Mouse (Mus musculus) right cerebral cortex, postnatal 4 days (tissue): ENCODE measurements around the gene Pign.

Experiments
- DNase-seq: peaks from one replicate; pipeline ENCODE4 v3.0.0-alpha.2; 2022

Pign gene

DNA sequence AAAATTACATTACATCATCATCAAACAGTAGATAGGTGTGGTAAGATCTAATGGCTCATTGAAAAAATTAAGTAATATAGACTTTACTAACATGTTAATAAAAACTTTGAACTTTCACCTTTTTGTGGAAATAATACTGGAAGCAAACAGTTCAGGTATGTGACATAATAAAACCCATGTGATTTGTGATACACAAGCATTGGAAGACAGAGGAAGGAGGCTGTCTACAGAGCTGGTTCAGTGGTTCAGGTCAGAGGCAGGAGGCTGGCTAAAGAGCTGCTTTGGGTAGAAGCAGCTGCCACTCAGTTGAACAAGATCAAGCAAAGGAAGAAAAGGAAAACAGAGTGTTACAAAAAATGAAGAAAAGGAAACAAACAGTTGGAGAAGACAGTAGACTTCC, 107.4 kb downstream of the Pign start:
- DNase-seq = no peak

DNA sequence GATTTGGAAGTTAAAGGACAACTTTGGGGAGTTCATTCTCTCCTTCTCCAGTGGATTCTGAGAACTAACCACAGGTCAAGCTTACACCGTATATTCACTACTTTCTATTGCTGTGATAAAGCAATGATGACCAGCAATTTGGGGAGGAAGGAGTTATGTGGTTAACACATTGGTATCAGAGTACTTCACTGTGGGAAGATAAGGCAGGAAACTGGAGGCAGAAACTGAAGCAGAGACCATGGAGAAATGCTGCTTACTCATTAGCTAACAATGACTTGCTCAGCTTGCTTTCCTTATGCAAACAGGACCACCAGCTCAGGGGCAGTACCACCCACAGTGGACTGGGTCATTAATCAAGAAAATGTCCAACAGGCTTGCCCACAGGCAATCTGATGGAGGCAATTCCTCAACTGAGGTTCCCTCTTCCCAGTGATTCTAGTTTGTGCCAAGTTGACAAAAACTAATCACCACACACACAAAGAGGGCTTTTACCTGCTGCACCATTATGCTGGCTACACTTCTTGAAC, 108.2 kb downstream of the Pign start:
- DNase-seq = no peak

DNA sequence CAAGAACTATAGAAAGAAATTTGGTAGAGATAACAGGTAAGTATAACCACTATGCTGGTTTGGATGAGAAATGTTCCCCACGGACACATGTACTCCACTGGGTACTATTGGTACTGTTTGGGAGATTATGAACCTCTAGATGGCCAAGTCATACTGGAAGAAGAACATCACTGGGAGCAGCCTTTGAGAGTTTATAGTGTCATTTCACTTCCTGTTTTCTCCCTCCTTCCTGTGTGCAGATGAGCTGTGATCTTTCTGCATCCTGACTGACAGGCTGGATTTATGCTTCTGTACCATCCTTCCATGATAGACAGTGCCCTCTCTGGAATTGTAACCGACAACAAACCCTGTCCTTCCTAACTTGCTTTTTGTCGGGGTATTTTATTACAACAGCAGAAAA, 110.3 kb downstream of the Pign start:
- no peak for DNase-seq

DNA sequence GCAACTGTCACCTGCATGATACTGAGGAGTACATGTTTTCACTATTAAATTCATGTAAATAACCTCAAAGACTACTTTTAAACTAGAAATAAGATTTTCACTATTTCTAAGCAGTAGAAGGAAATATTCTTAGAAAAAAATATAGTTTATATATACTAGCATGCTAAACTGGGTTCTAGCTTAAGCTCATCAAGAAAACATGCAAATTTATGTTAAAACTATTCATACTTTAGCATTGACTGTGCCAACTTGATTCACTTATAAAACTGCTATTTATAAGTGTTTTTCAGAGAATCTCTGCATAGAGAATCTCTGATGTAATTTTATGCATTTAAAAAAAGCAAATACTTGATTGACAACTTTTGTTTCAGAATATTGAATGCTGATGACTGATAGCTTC, 113.3 kb downstream of the Pign start:
- no peak for DNase-seq

DNA sequence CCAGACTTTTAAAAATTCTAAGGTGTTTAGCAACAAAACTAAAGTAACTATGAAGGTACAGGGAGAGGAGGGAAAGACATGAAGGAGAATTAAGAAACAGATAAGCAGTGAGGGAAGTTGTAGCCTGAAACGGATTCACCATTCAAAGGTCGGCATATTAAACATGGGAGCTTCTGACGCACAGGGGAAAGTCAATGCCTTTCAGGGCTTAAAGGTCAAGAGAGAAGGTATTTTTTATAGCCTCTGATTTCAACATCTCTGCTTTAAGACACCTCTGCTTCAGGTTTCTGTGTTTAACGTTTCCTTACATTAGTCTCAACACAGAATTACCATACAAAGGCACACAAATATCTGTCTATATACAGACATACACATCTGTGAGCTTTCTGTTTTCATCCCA, 113.8 kb downstream of the Pign start:
- DNase-seq = no peak

DNA sequence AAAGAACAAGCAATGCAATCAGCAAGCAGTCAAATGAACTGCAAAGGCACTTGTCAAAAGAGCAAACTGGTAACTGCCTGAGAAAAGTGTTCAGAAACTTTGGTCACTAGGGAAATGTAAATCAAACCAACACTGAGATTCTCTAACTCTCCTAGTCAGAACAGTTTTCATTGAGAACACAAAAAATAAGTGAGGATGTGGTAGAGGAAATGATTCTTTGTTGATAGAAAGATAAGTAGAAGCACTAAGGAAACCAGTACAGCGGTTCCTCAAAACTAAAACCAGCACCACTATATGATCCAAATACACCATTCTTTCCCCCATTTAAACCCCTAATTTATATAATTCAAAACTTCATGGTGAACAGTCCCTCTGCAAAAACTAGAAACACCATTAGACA, 120.4 kb downstream of the Pign start:
- DNase-seq = no peak

DNA sequence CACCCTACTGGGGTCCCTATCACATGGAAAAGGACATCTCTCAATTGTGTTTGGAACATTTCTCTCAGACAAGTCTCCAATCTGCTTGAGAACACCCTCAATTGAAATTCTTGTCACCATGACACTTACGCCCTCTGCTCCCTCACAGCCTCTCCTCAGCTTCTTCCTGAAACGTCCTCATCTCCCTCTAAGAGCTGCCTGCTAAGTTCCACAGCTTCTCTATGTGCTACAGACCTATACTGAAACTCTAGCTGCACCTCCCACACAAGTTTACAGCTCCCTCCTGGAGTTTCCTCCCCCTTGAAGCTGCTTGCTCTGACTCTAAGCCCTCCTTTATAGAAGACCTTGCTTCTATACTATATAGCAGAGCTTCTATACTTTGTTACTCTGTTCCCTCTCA, 139.7 kb downstream of the Pign start:
- DNase-seq = no peak

DNA sequence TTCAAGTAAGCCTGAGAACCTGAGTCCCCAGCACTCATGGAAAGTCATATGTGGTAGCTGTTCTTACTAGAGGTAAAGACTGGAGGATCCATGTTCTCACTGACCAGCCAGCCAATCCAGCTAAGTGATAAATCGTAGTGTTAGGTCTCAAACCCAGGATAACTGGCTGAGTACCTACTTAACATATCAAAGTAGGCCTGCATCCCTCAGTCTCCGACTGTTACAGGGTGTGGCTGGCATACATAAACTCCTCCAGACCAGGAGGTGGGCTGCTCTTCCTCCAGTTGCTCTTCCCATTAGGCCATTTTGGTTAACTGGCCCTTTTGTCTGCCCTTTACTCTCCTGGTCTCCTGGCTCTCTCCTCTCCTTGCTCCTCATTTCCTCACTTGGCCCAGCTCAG, 141.2 kb downstream of the Pign start:
- no peak for DNase-seq

DNA sequence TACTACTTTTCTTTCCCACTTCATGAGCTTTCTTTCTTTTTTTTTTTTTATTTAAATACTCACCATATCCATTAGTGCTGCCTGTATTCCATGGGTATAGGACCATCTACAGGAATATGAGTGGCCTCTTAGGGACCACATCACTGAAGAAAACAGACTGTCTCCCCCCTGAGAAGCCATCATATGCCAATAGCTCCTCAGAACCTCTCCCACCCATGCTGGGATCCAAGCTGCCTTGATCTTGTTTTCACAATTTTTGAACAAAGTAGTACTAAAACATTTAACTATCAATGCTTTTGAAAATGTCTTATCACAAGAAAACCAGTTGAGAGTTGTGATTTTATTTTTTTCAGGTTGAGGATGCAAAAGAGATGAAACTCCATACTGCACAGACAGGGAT, 145.4 kb downstream of the Pign start:
- no peak for DNase-seq

DNA sequence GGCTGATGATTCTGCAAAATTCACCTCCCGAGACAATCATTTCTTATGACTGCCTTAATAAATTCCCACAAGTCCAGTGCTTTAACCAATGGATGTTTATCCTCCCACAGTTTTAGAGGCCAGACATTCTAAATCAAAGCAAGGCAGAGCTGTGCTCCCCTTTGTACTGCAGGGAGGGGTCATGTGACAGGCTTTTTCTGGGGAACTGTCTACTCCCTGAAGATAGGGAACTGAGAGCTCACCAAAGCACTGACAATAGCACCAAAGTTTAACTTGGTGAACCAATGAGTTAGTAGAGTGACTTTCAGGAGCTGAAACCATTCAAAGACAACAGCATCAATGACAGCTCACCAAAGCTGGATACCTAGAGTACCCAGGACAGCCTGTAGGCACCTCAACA, 156.4 kb downstream of the Pign start:
- DNase-seq = no peak

DNA sequence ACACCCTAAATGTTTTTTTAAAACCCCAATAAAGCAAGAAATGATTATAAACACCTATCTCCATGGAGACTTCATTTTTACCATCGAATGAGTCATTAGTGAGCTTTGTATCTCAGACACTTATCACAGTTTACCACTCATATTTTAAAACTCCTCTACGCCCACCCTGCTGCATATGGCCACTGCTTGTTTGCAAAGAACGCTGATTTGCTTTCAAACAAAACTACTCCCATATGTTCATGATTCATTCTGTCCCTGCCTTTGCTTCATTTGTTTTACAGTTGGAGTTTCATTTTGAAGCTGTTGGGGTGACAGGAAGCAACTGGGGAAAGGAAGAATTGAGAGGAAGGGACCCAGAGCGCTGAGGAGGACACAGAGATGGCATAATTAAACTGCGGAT, 170.9 kb downstream of the Pign start:
- DNase-seq = no peak

DNA sequence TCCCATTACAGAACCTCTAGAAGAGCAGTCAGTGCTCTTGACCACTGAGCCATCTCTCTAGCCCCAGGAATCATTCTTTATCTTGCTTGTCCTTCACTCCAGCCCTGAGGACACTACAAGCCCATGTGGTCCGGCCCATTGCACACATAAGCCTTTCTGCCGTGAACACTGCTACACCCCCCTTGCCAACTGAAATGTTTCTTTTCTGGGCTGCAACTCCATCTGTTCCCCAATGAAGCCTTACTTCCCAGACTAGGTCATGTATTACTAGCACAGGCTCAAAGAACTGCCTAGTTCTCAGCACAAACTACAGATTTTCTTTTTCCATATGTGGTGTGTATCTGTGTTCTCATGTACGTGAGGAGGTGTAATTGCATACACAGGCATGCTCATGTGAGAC, 174.0 kb downstream of the Pign start:
- DNase-seq = no peak

DNA sequence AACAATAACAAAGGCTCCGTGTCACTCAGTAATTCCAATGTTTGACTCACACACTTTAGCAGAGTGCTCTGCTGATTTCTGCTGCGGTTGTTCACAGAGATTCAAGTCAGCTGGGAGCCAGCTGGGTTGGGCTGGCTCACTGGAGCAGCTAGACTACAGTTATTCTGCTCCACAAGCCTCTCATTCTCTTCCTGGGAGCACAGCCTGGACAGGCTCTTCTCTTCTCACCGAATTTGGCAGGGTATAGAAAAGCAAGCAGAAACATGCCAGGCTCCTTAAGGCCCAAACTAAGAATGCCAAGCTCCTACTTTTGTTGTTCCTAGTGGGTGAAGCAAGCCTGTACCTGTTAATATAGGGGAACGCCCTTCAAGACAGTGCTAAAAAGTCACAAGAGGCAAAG, 176.4 kb downstream of the Pign start:
- no peak for DNase-seq
